Mouse (Mus musculus) heart, adult 2 months (tissue): ENCODE measurements around the gene Pds5a. TPM values are rescaled to one million over a fixed set of nuclear protein-coding genes. Genes with fewer than 3 reads are reported as not detected.
A peak's percentile ranks its signal among the peaks of the same experiment; 100 is the strongest.

ENCODE experiments used
- DNase-seq, 2 experiments: peaks; one replicate each; pipeline ENCODE4 v3.0.0; 2021
- H3K27ac ChIP-seq: fragments of 200-600 bp; 2 replicates; pipeline ENCODE4 v1.8.1; 2022
- H3K27me3 ChIP-seq: fragments of 200-500 bp; 2 replicates; pipeline ENCODE4 v1.6.1; 2012; ENCODE audit warnings: mild to moderate bottlenecking, low read length, inconsistent platforms, mixed read lengths; ENCODE audit not compliant: control insufficient read depth, insufficient read depth
- H3K36me3 ChIP-seq: fragments of 200-500 bp; 2 replicates; pipeline ENCODE4 v1.6.1; 2012; ENCODE audit warnings: low read length, inconsistent platforms; ENCODE audit not compliant: control insufficient read depth, insufficient read depth
- H3K4me1 ChIP-seq: fragments of 200-500 bp; 2 replicates; pipeline ENCODE4 v1.6.1; 2011; ENCODE audit warnings: low read length; ENCODE audit not compliant: control insufficient read depth, insufficient read depth
- H3K4me3 ChIP-seq: fragments of 200-600 bp; 2 replicates; pipeline ENCODE4 v1.8.1; 2022
- H3K79me2 ChIP-seq: fragments of 200-500 bp; replicated peaks from 2 replicates; pipeline ENCODE4 v1.6.1; 2012; ENCODE audit warnings: mild to moderate bottlenecking, inconsistent platforms, low read length, moderate library complexity, mixed read lengths; ENCODE audit not compliant: control insufficient read depth, insufficient read depth
- H3K9ac ChIP-seq: fragments of 200-500 bp; 2 replicates; pipeline ENCODE4 v1.6.1; 2012; ENCODE audit warnings: low read depth, mild to moderate bottlenecking, control low read depth, inconsistent platforms, low read length, mixed read lengths
- CTCF ChIP-seq: fragments of 200-600 bp; IDR thresholded peaks from 2 replicates; pipeline ENCODE4 v1.8.1; 2022; ENCODE audit warnings: antibody characterized with exemption, mild to moderate bottlenecking, moderate library complexity
- EP300 ChIP-seq: fragments of 200-500 bp; IDR thresholded peaks from 2 replicates; pipeline ENCODE4 v1.6.1; 2011; ENCODE audit warnings: low read depth, low read length, control low read depth; ENCODE audit not compliant: insufficient read depth
- POLR2A ChIP-seq: fragments of 200-500 bp; IDR thresholded peaks from 2 replicates; pipeline ENCODE4 v1.6.1; 2011; ENCODE audit warnings: mild to moderate bottlenecking, low read depth, low read length, control low read depth; ENCODE audit not compliant: insufficient read depth
- WGBS: fragments of 180-500 bp; shearing (Covaris S2); methylation state at CpG from one replicate; pipeline ENCODE4 v1.1.7; 2018; 5-methylcytosine and 5-hydroxymethylcytosine counted together
- intact Hi-C: fragments of 180-260 bp; cut with DNase I; formaldehyde crosslinking; loops from one replicate; pipeline ENCODE4 v1.15.1; 2025
- polyA plus RNA-seq: library from polyadenylated mRNA; depleted of rRNA; stranded (reverse); fragments of >200 nt; gene quantifications from 2 replicates; pipeline ENCODE4 v1.2.3, GENCODE M21; 2012; rRNA removed
- total RNA-seq, 2 experiments: library from RNA; stranded (reverse); gene quantifications; 2 replicates each; pipeline ENCODE4 v1.2.3; 2021

The Pds5a gene
- total and polyA plus RNA-seq, 3 experiments: 14.8 to 65.4 (median 54.8) TPM

DNA sequence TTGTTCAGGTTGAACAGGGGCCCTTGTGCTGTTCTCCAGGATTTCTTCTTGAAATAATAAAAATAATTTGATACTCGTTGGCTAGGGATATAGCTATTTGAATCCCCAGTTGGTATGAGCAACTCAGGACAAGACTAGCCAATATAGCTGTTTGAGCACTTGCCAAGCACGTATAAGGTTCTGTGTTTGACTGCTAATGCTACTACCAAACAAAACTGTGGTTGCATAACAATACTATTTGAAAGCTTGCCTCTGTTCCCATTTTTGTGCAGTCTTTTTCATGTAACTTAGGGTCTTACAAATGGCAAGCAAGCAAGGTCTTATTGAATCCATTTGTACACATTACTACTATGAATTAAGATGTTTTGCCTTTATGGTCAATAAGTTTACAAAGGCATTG lies 122.2 kb downstream of the Pds5a start:
- H3K36me3 ChIP-seq: peaks cover 3% of the 10 kb centered on the region; the same call in 1 of the 2 replicates
- intact Hi-C loops: no loop called here
- WGBS: 69% methylated on average over 2 of the region's 2 CpGs
- H3K27ac ChIP-seq: no peak overlapping the region
- no peak for DNase-seq
- TF ChIP-seq EP300: no peak
- TF ChIP-seq CTCF: no peak
- no peak for TF ChIP-seq POLR2A
- no peak overlapping the region for H3K9ac ChIP-seq
- H3K79me2 ChIP-seq: no peaks in the 10 kb centered on the region
- no peaks in the 10 kb centered on the region; the same call in 1 of the 2 replicates for H3K4me1 ChIP-seq
- no peak overlapping the region for H3K4me3 ChIP-seq
- no peaks in the 10 kb centered on the region for H3K27me3 ChIP-seq

DNA sequence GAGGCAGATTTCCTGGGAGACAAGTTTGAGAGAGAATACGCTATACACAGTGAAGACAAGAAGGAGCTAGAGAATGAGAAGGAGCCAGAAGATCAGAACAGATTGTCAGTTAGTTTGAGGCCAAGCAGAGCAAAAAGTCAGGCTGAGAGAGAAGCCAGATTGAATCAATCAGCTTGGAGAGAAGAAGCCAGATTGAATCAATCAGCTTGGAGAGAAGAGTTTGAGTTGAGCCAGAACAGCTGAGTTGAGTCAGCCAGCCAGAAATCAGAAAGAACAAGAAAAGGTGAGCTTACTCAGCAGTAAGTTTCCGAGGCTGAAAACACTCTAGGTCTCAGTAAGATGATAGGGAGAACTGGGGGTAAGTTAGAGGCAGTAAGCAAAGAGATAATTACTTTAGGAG lies 123.2 kb downstream of the Pds5a start:
- DNase-seq: no peak
- Histone ChIP-seq H3K4me1 (no peaks in the 10 kb centered on the region; the same call in 1 of the 2 replicates), H3K9ac (no peak overlapping the region), H3K36me3 (peaks cover 3% of the 10 kb centered on the region; the same call in 1 of the 2 replicates), H3K27ac (no peak overlapping the region), H3K4me3 (no peak overlapping the region), H3K27me3 (no peaks in the 10 kb centered on the region), H3K79me2 (no peaks in the 10 kb centered on the region)
- intact Hi-C loops: no loop called here
- no peak for TF ChIP-seq CTCF
- TF ChIP-seq EP300: no peak
- no peak for TF ChIP-seq POLR2A
- WGBS: 73% methylated on average over 2 of the region's 2 CpGs

DNA sequence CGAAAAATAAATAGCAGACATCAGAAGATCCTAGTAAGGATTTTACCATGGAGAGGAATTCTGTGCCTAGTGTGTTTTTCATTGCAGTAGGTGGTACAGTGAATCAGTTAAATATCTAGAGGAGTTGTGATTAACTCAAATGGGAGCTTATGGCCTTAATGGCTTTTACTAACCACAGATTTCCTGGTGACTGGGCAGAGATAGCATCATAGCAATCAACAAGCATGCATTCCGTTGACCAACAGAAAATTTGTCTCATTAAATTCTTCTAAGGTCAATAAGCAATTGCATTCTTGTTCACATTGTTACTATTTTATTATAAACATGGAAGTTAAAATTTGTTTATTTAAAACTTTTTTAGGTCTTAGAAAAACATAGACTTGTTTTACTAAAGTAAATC lies 132.6 kb downstream of the Pds5a start:
- Histone ChIP-seq H3K4me3 (no peak overlapping the region), H3K79me2 (peaks cover 7% of the 10 kb centered on the region; the same call in 1 of the 2 replicates), H3K4me1 (no peaks in the 10 kb centered on the region; the same call in none of the 2 replicates), H3K27ac (no peak overlapping the region), H3K36me3 (no peaks in the 10 kb centered on the region), H3K9ac (no peak overlapping the region), H3K27me3 (no peaks in the 10 kb centered on the region)
- intact Hi-C loops: no loop called here
- TF ChIP-seq CTCF (no peak), POLR2A (no peak), EP300 (no peak)
- no peak for DNase-seq
- 86% methylated on average over 2 of the region's 2 CpGs for WGBS

DNA sequence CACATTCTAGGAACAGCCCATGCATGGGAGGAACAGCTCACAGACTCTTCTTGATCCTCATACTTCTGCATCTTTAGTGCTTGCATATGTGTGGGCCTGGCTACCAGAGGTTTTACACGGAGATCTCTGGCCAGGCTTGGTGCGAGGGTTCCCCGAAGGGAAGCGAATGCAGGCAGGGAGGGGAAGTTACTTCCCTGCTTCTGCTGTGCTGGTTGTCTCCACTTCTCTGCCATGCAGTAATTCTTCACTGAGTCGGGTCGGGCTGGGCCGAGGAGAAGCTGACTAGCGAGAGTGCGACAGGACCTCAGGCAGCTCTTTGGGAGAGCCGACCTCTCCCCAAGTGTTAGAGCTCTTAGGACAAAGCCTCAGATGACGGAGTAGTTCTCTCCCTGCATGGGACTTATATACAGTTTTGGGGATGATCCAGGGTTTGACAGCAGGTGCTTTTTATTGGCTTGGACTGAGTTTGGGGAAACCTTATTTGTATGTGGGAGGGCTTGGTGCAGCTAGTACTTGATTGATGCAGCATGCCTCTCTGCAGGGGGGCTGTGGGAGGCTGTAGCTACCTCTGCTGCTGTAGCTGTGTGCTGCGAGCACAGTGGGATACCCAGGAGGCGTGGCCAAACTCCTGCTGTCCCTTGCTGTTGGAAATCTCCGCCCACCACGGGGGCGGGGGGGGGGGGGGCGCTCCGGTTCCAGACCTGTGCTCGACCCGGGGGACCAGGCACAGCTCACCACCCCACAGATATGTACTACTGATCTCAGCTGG lies 136.8 kb downstream of the Pds5a start:
- H3K9ac ChIP-seq: no peak overlapping the region
- DNase-seq: peak in 1 of 2 experiments; percentile 4
- WGBS: 51% methylated on average over 19 of the region's 20 CpGs
- no peak for TF ChIP-seq EP300
- TF ChIP-seq CTCF: no peak
- no peak for TF ChIP-seq POLR2A
- H3K27me3 ChIP-seq: no peaks in the 10 kb centered on the region
- H3K27ac ChIP-seq: no peak overlapping the region
- no peaks in the 10 kb centered on the region; the same call in none of the 2 replicates for H3K36me3 ChIP-seq
- intact Hi-C loops: no loop called here
- H3K79me2 ChIP-seq: peaks cover 5% of the 10 kb centered on the region; the same call in 1 of the 2 replicates
- no peak overlapping the region for H3K4me3 ChIP-seq
- H3K4me1 ChIP-seq: peaks cover 2% of the 10 kb centered on the region

DNA sequence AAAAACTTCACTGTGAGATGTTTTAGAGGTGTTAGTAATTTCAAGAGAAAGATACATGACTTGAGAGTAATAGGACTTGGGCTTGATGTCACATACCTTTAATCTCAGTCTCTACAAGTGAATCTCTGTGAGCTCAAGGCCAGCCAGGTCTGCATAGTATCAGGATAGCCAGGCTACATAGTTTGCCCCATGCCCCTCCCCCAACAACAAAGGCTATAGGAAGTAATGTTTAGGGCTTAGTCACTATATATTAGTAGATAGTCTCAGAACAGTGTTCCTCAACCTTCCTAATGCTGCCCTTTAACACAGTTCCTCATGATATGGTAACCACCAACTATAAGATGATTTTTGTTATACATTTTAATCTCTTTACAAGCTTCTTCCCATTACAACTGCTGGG lies 141.0 kb downstream of the Pds5a start:
- no peak overlapping the region for H3K27ac ChIP-seq
- no peaks in the 10 kb centered on the region; the same call in none of the 2 replicates for H3K36me3 ChIP-seq
- peaks cover 6% of the 10 kb centered on the region; the same call in 1 of the 2 replicates for H3K79me2 ChIP-seq
- H3K9ac ChIP-seq: no peak overlapping the region
- H3K4me3 ChIP-seq: no peak overlapping the region
- TF ChIP-seq POLR2A (no peak), EP300 (no peak)
- no peaks in the 10 kb centered on the region for H3K27me3 ChIP-seq
- H3K4me1 ChIP-seq: peaks cover 2% of the 10 kb centered on the region
- intact Hi-C loops: no loop called here
- DNase-seq: no peak

Other genes with a start within 250 kb of the Pds5a start
- not detected for gene Gm43552, start 205.4 kb downstream of the Pds5a start, total RNA-seq
- not detected in 2 replicates for gene Gm43552, start 205.4 kb downstream of the Pds5a start, polyA plus RNA-seq
- 10 to 100 TPM; 97.1 to 97.3 TPM for gene Smim14, start 161.1 kb downstream of the Pds5a start, total RNA-seq
- 94.2 and 133 TPM in 2 replicates for gene Smim14, start 161.1 kb downstream of the Pds5a start, polyA plus RNA-seq
- gene Ube2k, start 161.0 kb downstream of the Pds5a start, total RNA-seq: 10 to 100 TPM; 57.3 to 70.3 TPM
- gene Ube2k, start 161.0 kb downstream of the Pds5a start, polyA plus RNA-seq: 21.4 and 34.5 TPM in 2 replicates
- 10 to 100 TPM; 11.1 TPM for gene N4bp2, start 65.2 kb upstream of the Pds5a start, total RNA-seq
- 2.4 and 4.1 TPM in 2 replicates for gene N4bp2, start 65.2 kb upstream of the Pds5a start, polyA plus RNA-seq
- under 1 TPM; 0.52 to 0.55 TPM for gene Rhoh, start 162.9 kb upstream of the Pds5a start, total RNA-seq
- gene Rhoh, start 162.9 kb upstream of the Pds5a start, polyA plus RNA-seq: 0.56 and 0.92 TPM in 2 replicates
- gene Chrna9, start 236.6 kb upstream of the Pds5a start, total RNA-seq: under 1 TPM; 0.18 to 0.52 TPM
- gene Chrna9, start 236.6 kb upstream of the Pds5a start, polyA plus RNA-seq: not detected in 2 replicates